Mouse (Mus musculus) testis, adult 2 months (tissue): ENCODE results near the gene Myh14. TPM values are rescaled to one million over a fixed set of nuclear protein-coding genes. Genes with fewer than 3 reads are reported as not detected.
A peak's percentile ranks its signal among the peaks of the same experiment; 100 is the strongest.

Experiments
- H3K27ac ChIP-seq: fragments of 200-500 bp; 2 replicates; pipeline ENCODE4 v1.5.1; 2012; ENCODE audit warnings: low read depth, low read length; ENCODE audit not compliant: control insufficient read depth, insufficient read depth
- H3K27me3 ChIP-seq: fragments of 200-500 bp; 2 replicates; pipeline ENCODE4 v1.6.1; 2012; ENCODE audit warnings: mild to moderate bottlenecking, low read length, moderate library complexity; ENCODE audit not compliant: control insufficient read depth, insufficient read depth
- H3K36me3 ChIP-seq: fragments of 200-500 bp; 2 replicates; pipeline ENCODE4 v1.6.1; 2012; ENCODE audit warnings: mild to moderate bottlenecking, low read length; ENCODE audit not compliant: control insufficient read depth, insufficient read depth
- H3K4me1 ChIP-seq: fragments of 200-500 bp; 2 replicates; pipeline ENCODE4 v1.6.1; 2012; ENCODE audit warnings: low read length; ENCODE audit not compliant: control insufficient read depth, insufficient read depth
- H3K4me3 ChIP-seq: fragments of 200-500 bp; 2 replicates; pipeline ENCODE4 v1.5.1; 2012; ENCODE audit warnings: low read depth, mild to moderate bottlenecking, low read length, moderate library complexity, mixed read lengths; ENCODE audit not compliant: control insufficient read depth
- CTCF ChIP-seq: fragments of 200-500 bp; IDR thresholded peaks from 2 replicates; pipeline ENCODE4 v1.5.1; 2012; ENCODE audit warnings: low read depth, mild to moderate bottlenecking, inconsistent platforms, low read length, moderate library complexity; ENCODE audit not compliant: control insufficient read depth, insufficient read depth, insufficient replicate concordance
- POLR2A ChIP-seq: fragments of 200-500 bp; IDR thresholded peaks from 2 replicates; pipeline ENCODE4 v1.6.1; 2012; ENCODE audit warnings: low read depth, mild to moderate bottlenecking, inconsistent platforms, low read length, moderate library complexity; ENCODE audit not compliant: control insufficient read depth
- polyA plus RNA-seq: library from polyadenylated mRNA; depleted of rRNA; stranded (reverse); fragments of >200 nt; gene quantifications from 2 replicates; pipeline ENCODE4 v1.2.3, GENCODE M21; 2012

The Myh14 gene
- polyA plus RNA-seq, 1 experiment = 1.2 TPM

GRCm38 (mm10) chr7:44669103-44669502 lies 1.5 kb downstream of the Myh14 start:
- Histone ChIP-seq H3K36me3 (no peaks in the 10 kb centered on the region), H3K27ac (no peak overlapping the region), H3K4me1 (peaks cover 25% of the 10 kb centered on the region), H3K4me3 (peak overlapping the region; percentile 10; the same call in 1 of the 2 replicates), H3K27me3 (no peaks in the 10 kb centered on the region)
- TF ChIP-seq CTCF (no peak), POLR2A (no peak)

DNA sequence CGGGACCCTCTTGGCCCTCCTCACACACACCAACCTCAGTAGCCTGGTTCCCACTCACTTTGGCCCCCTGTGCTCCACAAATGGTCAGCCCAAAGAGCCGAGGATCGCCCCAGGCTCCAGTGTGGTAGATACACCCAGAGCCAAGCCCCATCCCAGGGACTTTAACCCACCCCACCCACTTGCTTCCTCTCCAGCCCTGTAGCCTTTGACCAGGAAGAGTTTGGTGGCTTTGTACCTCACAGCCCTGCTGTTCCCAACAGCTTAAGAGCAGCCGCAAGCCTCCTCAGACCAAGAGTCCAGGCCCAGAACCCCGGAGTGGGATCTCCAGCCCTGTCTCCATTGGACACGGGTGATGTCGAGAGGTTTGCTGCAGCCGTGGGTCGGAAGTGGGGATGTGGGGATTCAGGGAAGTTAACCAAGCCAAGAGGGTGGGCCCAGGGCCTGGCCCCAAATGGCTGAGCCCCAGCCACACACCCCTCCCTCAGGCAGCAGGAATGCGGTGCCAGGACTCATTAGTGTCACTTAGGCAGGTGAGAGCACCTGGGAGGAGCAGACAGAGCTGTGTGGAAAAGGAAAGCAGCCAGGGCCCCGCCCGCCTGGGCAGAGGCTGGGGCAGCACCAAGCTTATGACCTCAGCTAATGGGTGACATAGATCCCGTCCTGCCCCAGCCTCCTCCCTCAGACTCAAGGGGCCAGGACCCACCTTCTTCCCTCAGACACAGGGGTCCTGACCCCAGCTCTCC lies 2.5 kb downstream of the Myh14 start:
- Histone ChIP-seq H3K27me3 (no peaks in the 10 kb centered on the region), H3K27ac (no peak overlapping the region), H3K4me1 (peaks cover 25% of the 10 kb centered on the region), H3K36me3 (no peaks in the 10 kb centered on the region), H3K4me3 (no peak overlapping the region)
- TF ChIP-seq POLR2A (no peak), CTCF (no peak)

- Histone ChIP-seq H3K36me3 (no peaks in the 10 kb centered on the region), H3K27ac (no peak overlapping the region)
Measured at GRCm38 (mm10) chr7:44666462-44666861, 4.2 kb downstream of the Myh14 start.

DNA sequence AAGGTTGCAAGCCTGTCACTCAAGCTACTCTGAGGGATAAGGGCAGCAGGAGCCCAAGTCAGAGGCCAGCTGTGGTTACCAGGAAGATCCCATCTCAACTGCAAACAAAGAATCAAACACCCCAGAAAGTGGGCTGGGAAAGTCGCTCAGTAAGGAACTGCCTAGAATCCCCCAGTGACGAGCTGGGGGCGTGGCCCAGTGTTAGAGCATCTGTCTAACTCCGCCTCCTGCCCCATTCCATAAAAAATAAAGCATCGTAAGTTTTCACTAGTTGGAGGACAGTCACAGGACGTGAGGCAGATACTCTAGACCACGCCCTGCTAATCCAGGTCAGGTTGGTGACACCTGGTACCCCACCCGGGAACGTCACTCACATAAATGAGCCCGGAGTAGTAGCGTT lies 5.9 kb downstream of the Myh14 start:
- H3K36me3 ChIP-seq = no peaks in the 10 kb centered on the region
- no peaks in the 10 kb centered on the region for H3K27me3 ChIP-seq
- H3K4me1 ChIP-seq = peaks cover 15% of the 10 kb centered on the region
- H3K27ac ChIP-seq = no peak overlapping the region
- H3K4me3 ChIP-seq = peak overlapping the region; percentile 12; the same call in 1 of the 2 replicates
- TF ChIP-seq POLR2A (no peak), CTCF (no peak)

More at GRCm38 (mm10) chr7:44666462-44666861, 4.2 kb downstream of the Myh14 start:
- Histone ChIP-seq H3K4me1 (peaks cover 25% of the 10 kb centered on the region), H3K4me3 (no peak overlapping the region), H3K27me3 (no peaks in the 10 kb centered on the region)
- TF ChIP-seq POLR2A (no peak), CTCF (peak; percentile 17; the same call in 1 of the 2 replicates)

DNA sequence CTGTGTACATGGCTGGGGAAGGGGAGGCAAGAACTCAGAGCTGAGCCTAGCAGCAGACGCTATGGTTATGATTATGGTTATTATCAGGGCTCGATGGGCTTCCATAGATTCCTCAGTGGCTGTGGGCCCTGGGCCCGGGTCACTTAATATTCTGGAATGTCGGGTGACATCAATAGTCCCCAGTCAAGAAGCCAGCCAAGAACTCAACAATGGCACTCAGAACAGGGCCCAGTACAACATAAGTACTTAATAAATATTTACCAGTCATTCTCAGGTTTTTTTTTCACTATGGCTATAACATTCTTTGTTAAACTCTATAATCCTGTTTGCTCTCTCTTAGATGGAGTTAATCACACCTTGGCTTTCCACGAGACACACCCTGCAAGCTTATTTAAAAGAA lies 7.1 kb downstream of the Myh14 start:
- no peak overlapping the region for H3K27ac ChIP-seq
- H3K27me3 ChIP-seq = no peaks in the 10 kb centered on the region
- TF ChIP-seq CTCF (no peak), POLR2A (no peak)
- no peaks in the 10 kb centered on the region for H3K36me3 ChIP-seq
- H3K4me3 ChIP-seq = no peak overlapping the region
- peaks cover 8% of the 10 kb centered on the region for H3K4me1 ChIP-seq

DNA sequence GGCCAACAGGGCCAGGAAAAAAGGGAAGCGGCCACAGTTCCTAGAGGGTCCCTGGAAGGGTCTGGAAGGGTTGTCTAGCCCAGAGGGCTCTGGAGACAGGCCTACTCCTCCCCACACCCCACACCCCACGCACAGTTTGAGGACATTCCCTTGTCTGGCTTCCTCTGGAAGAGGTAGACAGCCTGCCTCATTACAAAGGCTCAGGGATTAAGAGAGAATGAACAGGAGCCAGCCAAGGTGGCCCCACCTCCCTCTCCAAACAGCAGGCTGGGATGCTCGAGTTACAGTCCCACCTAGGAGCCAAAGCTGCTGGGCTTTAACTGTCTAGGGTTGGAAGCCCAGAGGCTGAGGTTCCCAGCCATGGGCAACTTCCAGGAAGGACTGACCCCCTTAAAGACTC lies 8.1 kb downstream of the Myh14 start:
- no peaks in the 10 kb centered on the region for H3K27me3 ChIP-seq
- H3K27ac ChIP-seq = no peak overlapping the region
- peaks cover 7% of the 10 kb centered on the region for H3K4me1 ChIP-seq
- TF ChIP-seq CTCF (no peak), POLR2A (no peak)
- H3K4me3 ChIP-seq = no peak overlapping the region
- H3K36me3 ChIP-seq = no peaks in the 10 kb centered on the region

GRCm38 (mm10) chr7:44662168-44662567 lies 8.5 kb downstream of the Myh14 start:
- Histone ChIP-seq H3K4me3 (no peak overlapping the region), H3K27me3 (no peaks in the 10 kb centered on the region), H3K4me1 (peaks cover 7% of the 10 kb centered on the region), H3K36me3 (no peaks in the 10 kb centered on the region), H3K27ac (no peak overlapping the region)
- no peak for TF ChIP-seq CTCF
- no peak for TF ChIP-seq POLR2A
